Mouse (Mus musculus): ENCODE measurements around the gene Pard3b. TPM values are rescaled to one million over a fixed set of nuclear protein-coding genes. Genes with fewer than 3 reads are reported as not detected.

Pard3b gene
- polyA plus RNA-seq, 2 experiments, result 0.44 to 1.4 TPM

DNA sequence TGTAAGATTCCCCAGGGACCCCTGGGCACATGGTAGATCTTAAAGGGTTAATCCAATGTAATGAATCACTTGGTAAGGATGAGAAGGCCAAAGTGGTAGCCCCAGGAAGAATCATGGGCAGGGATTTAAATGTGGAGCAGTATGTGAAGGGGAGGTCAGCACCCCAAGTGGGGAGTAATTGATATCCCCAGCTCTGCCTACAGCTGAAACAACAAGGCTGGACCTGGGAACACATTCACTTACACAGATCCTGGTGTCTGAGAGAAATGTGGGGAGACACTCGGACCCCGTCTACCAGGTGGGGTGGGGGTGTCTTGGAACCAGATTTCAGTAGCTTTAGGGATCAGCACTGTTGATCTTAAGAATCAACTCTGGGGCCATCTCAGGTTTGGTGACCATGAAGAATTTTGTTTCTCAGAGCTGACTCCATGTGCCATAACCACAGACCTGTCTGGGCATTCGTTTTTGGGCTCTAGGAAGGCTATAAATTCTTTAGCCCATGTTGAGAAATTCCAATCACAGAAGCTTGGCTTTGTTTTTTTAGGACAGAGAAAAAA lies 979.6 kb downstream of the Pard3b start:
- Histone ChIP-seq H3K4me2 (ENCODE audit: low read depth) (no peak overlapping the region), H3K4me3 (ENCODE audit: insufficient read depth in 1 of 2, low read depth in 2 of 2, low read length in 2 of 2) (no peak overlapping the region), H3K27me3 (ENCODE audit: control insufficient read depth, insufficient read depth, low read length) (no peaks in the 10 kb centered on the region), H3K36me3 (replicated peaks; ENCODE audit: control insufficient read depth, insufficient read depth, low read depth) (no peaks in the 10 kb centered on the region), H3K4me1 (replicated peaks; ENCODE audit: control insufficient read depth in 2 of 2, insufficient read depth in 2 of 2, low read length in 1 of 2) (no peaks in the 10 kb centered on the region), H3K27ac (no peak overlapping the region), H3K9ac (replicated peaks) (no peak overlapping the region), H3K9me3 (ENCODE audit: control insufficient read depth, low read length) (no peaks in the 10 kb centered on the region)
- ATAC-seq (ENCODE audit: insufficient read depth) (no peak), DNase-seq (ENCODE audit: low read depth in 3 of 3, low spot score in 3 of 3) (no peak)
- TF ChIP-seq CTCF (IDR thresholded peaks at IDR 0.05; ENCODE audit: low read depth), result no peak
- no peak for TF ChIP-seq EP300 (IDR thresholded peaks at IDR 0.05; ENCODE audit: low read depth)
- WGBS (ENCODE audit: insufficient replicate concordance), result 67% methylated on average over 3 of the region's 3 CpGs

DNA sequence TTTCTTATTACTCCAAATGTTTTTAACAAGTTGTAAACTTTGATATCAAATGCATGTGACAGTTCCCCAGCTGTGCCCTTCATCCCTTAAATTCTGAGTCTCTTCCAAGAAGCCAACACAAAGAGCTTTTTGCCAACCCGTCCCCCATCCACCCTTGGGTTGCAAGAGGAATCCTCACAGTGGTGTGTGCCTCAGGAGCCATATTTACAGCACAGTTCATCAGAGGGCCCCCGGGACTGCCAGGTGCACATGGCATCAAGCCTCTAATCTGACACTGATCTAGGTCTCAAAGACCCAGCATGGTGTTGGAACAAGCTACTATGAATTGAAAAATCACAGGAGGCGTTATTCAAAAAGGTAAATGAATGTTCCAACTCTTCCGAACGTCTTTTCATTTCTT lies 980.8 kb downstream of the Pard3b start:
- ATAC-seq (ENCODE audit: insufficient read depth), result no peak
- Histone ChIP-seq H3K4me3 (ENCODE audit: insufficient read depth in 1 of 2, low read depth in 2 of 2, low read length in 2 of 2) (no peak overlapping the region), H3K27me3 (ENCODE audit: control insufficient read depth, insufficient read depth, low read length) (no peaks in the 10 kb centered on the region), H3K4me1 (replicated peaks; ENCODE audit: control insufficient read depth in 2 of 2, insufficient read depth in 2 of 2, low read length in 1 of 2) (no peaks in the 10 kb centered on the region), H3K9ac (replicated peaks) (no peak overlapping the region), H3K9me3 (ENCODE audit: control insufficient read depth, low read length) (no peaks in the 10 kb centered on the region), H3K27ac (no peak overlapping the region), H3K4me2 (ENCODE audit: low read depth) (no peak overlapping the region), H3K36me3 (replicated peaks; ENCODE audit: control insufficient read depth, insufficient read depth, low read depth) (no peaks in the 10 kb centered on the region)
- DNase-seq (ENCODE audit: low read depth in 3 of 3, low spot score in 3 of 3), result no peak
- WGBS (ENCODE audit: insufficient replicate concordance), result 72% methylated on average over 5 of the region's 5 CpGs
- TF ChIP-seq EP300 (IDR thresholded peaks at IDR 0.05; ENCODE audit: low read depth) (no peak), CTCF (IDR thresholded peaks at IDR 0.05; ENCODE audit: low read depth) (no peak)

DNA sequence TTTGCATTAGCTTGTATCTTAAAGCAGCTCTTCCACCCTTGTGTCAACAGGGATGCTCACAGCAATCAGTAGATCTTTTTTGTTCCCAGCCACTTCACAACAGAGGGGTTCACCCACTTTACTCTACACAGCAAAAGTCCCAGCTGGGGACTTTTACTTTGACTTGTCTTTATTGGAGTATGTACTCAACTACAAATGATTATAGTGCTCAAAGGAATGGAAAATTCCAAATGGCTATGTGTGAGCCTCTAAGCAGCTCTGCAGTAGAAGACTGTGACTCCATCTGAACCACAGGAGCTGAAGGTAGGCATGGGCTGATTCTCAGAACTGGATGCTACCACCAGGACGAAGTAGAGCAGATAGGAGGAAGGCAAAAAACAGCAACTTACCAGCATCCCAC lies 983.8 kb downstream of the Pard3b start:
- no peaks in the 10 kb centered on the region for H3K36me3 ChIP-seq (replicated peaks; ENCODE audit: control insufficient read depth, insufficient read depth, low read depth)
- no peaks in the 10 kb centered on the region for H3K4me1 ChIP-seq (replicated peaks; ENCODE audit: control insufficient read depth in 2 of 2, insufficient read depth in 2 of 2, low read length in 1 of 2)
- no peaks in the 10 kb centered on the region for H3K27me3 ChIP-seq (ENCODE audit: control insufficient read depth, insufficient read depth, low read length)
- no peaks in the 10 kb centered on the region for H3K9me3 ChIP-seq (ENCODE audit: control insufficient read depth, low read length)
- TF ChIP-seq CTCF (IDR thresholded peaks at IDR 0.05; ENCODE audit: low read depth), result no peak
- TF ChIP-seq EP300 (IDR thresholded peaks at IDR 0.05; ENCODE audit: low read depth), result no peak
- no peak overlapping the region for H3K9ac ChIP-seq (replicated peaks)
- H3K4me3 ChIP-seq (ENCODE audit: insufficient read depth in 1 of 2, low read depth in 2 of 2, low read length in 2 of 2), result no peak overlapping the region
- ATAC-seq (ENCODE audit: insufficient read depth) (no peak), DNase-seq (ENCODE audit: low read depth in 3 of 3, low spot score in 3 of 3) (no peak)
- 44% methylated on average over 1 of the region's 1 CpGs for WGBS (ENCODE audit: insufficient replicate concordance)
- no peak overlapping the region for H3K4me2 ChIP-seq (ENCODE audit: low read depth)
- H3K27ac ChIP-seq, result no peak overlapping the region

DNA sequence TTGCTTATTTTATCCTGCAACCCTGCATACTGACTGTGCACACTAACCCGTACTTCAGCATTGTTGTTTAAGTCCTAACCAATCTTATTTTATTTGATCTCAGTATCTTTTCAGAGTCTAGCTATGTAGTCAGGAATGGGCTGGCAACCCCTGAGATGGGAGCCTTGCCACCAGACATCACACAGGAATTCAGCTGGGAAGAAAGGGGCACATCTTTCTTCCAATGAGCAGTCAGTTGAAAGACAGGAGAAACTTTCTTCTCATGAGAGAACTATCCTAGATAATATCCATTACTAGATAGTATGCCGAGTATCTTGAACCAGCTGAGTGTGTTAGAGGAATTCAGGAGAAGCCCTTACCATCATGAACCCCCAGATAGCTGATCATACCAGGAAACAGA lies 985.5 kb downstream of the Pard3b start:
- H3K4me2 ChIP-seq (ENCODE audit: low read depth), result no peak overlapping the region
- WGBS (ENCODE audit: insufficient replicate concordance), result 58% methylated on average over 2 of the region's 2 CpGs
- H3K36me3 ChIP-seq (replicated peaks; ENCODE audit: control insufficient read depth, insufficient read depth, low read depth), result no peaks in the 10 kb centered on the region
- H3K9me3 ChIP-seq (ENCODE audit: control insufficient read depth, low read length), result no peaks in the 10 kb centered on the region
- no peak overlapping the region for H3K27ac ChIP-seq
- TF ChIP-seq CTCF (IDR thresholded peaks at IDR 0.05; ENCODE audit: low read depth) (no peak), EP300 (IDR thresholded peaks at IDR 0.05; ENCODE audit: low read depth) (no peak)
- no peak overlapping the region for H3K4me3 ChIP-seq (ENCODE audit: insufficient read depth in 1 of 2, low read depth in 2 of 2, low read length in 2 of 2)
- ATAC-seq (ENCODE audit: insufficient read depth), result no peak
- no peak for DNase-seq (ENCODE audit: low read depth in 3 of 3, low spot score in 3 of 3)
- H3K4me1 ChIP-seq (replicated peaks; ENCODE audit: control insufficient read depth in 2 of 2, insufficient read depth in 2 of 2, low read length in 1 of 2), result no peaks in the 10 kb centered on the region
- H3K27me3 ChIP-seq (ENCODE audit: control insufficient read depth, insufficient read depth, low read length), result no peaks in the 10 kb centered on the region
- no peak overlapping the region for H3K9ac ChIP-seq (replicated peaks)

DNA sequence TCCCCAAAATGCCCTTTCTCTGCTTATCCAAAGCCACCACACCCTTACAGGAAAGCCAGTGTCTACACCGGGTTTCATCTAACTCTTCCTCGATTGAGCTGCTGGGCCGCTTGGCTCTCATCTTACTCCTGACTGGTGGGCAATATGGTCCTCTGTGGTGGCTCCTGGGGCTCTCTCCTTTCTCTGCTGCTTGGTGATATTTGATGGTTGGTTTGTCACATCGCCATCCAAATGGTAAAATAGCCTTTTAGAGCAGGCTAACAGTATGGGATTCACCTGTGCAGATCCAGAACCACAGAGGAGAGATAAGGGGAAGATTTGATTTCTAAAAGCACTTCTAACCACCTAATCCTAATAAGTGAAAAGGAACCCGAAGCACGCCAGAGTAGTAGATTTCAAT lies 986.2 kb downstream of the Pard3b start:
- TF ChIP-seq CTCF (IDR thresholded peaks at IDR 0.05; ENCODE audit: low read depth) (no peak), EP300 (IDR thresholded peaks at IDR 0.05; ENCODE audit: low read depth) (no peak)
- H3K4me1 ChIP-seq (replicated peaks; ENCODE audit: control insufficient read depth in 2 of 2, insufficient read depth in 2 of 2, low read length in 1 of 2), result no peaks in the 10 kb centered on the region
- H3K4me2 ChIP-seq (ENCODE audit: low read depth), result no peak overlapping the region
- ATAC-seq (ENCODE audit: insufficient read depth) (no peak), DNase-seq (ENCODE audit: low read depth in 3 of 3, low spot score in 3 of 3) (no peak)
- no peak overlapping the region for H3K27ac ChIP-seq
- no peaks in the 10 kb centered on the region for H3K9me3 ChIP-seq (ENCODE audit: control insufficient read depth, low read length)
- no peak overlapping the region for H3K4me3 ChIP-seq (ENCODE audit: insufficient read depth in 1 of 2, low read depth in 2 of 2, low read length in 2 of 2)
- no peak overlapping the region for H3K9ac ChIP-seq (replicated peaks)
- no peaks in the 10 kb centered on the region for H3K36me3 ChIP-seq (replicated peaks; ENCODE audit: control insufficient read depth, insufficient read depth, low read depth)
- H3K27me3 ChIP-seq (ENCODE audit: control insufficient read depth, insufficient read depth, low read length), result no peaks in the 10 kb centered on the region
- WGBS (ENCODE audit: insufficient replicate concordance), result 68% methylated on average over 6 of the region's 6 CpGs
